20 mouse cellular contexts compared by ENCODE assay signal in the genomic region with DNA sequence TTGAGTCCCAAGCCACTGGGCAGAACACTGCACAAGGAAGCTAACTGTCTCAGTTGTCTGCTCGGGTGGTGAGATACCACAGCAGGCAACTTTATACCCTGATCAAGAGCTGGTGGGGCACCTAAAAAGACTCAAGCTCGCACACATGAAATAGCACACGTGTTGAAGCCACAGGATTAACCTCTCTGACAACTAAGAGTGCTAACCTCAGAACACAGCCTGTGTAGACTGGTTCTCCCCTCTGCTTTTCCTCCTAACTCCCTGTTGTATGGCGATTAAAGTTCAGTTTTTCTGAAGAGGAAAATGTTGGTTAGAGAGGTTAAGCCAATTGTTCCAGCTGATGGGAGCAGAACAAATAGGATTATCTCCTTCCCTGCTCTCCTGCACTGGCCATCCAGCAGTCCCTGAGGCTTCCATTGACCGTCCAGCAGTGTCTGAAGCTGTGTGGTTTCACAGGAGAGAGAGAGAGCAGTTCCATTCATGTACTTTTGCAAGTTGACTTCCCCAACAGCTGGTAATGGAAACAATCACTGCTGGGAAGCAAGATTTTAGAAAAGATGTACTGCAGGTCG.
DNase-seq lines count a peak whose midpoint lies in the region; ATAC-seq lines count a peak whose summit lies in the region.
"Had no signal": no experiment of that assay in that cellular context is flagged by ENCODE, and none has a peak within 500 bp of the region (broad histone marks: within the 10 kb centered on the region; RNA-seq: fewer than 3 reads in every experiment).

No protein-coding gene starts in this region.

- no peaks in the 10 kb centered on the region for H3K9me3 ChIP-seq in embryonic facial prominence, embryonic 11.5 days (replicated peaks; ENCODE audit: control insufficient read depth, low read length)
- H3K9me3 ChIP-seq in embryonic facial prominence, embryonic 10.5 days = no peaks in the 10 kb centered on the region
- no peaks in the 10 kb centered on the region for H3K9me3 ChIP-seq in midbrain, embryonic 11.5 days (ENCODE audit: control insufficient read depth, low read length)
- H3K9me3 ChIP-seq in midbrain, embryonic 16.5 days (replicated peaks; ENCODE audit: control insufficient read depth, low read length, poor library complexity, severe bottlenecking) = no peaks in the 10 kb centered on the region
- H3K9me3 ChIP-seq in embryonic facial prominence, embryonic 14.5 days (ENCODE audit: control insufficient read depth, low read length) = no peaks in the 10 kb centered on the region
- no peaks in the 10 kb centered on the region for H3K9me3 ChIP-seq in liver, embryonic 11.5 days (ENCODE audit: control insufficient read depth, low read length)
- H3K9me3 ChIP-seq: heart, embryonic 15.5 days; hindbrain, embryonic 13.5 days had no signal

- H3K4me1 ChIP-seq in embryonic facial prominence, embryonic 11.5 days (ENCODE audit: control insufficient read depth, insufficient read depth, low read length) = no peaks in the 10 kb centered on the region
- peaks cover 7% of the 10 kb centered on the region; the same call in 1 of the 2 replicates for H3K4me1 ChIP-seq in embryonic facial prominence, embryonic 10.5 days
- H3K4me1 ChIP-seq in midbrain, embryonic 11.5 days (ENCODE audit: control insufficient read depth, insufficient read depth, low read length) = peaks cover 8% of the 10 kb centered on the region; the same call in 1 of the 2 replicates
- no peaks in the 10 kb centered on the region for H3K4me1 ChIP-seq in midbrain, embryonic 16.5 days (ENCODE audit: control insufficient read depth, insufficient read depth, low read length)
- no peaks in the 10 kb centered on the region for H3K4me1 ChIP-seq in embryonic facial prominence, embryonic 14.5 days (ENCODE audit: control insufficient read depth, insufficient read depth, low read length)
- H3K4me1 ChIP-seq in liver, embryonic 11.5 days (replicated peaks; ENCODE audit: control insufficient read depth, insufficient read depth, low read length) = no peaks in the 10 kb centered on the region
- H3K4me1 ChIP-seq: heart, embryonic 15.5 days; hindbrain, embryonic 13.5 days had no signal

- ATAC-seq in embryonic facial prominence, embryonic 11.5 days (replicated peaks; ENCODE audit: insufficient number of reproducible peaks, low FRiP score, low TSS enrichment, low read depth) = 0 out of 2 replicates have a peak, but pooled peaks have one; percentile 14
- ATAC-seq in midbrain, embryonic 11.5 days (ENCODE audit: low FRiP score) = peak; percentile 87
- no peak for ATAC-seq in midbrain, embryonic 16.5 days
- peak; percentile 63 for ATAC-seq in embryonic facial prominence, embryonic 14.5 days (ENCODE audit: low read depth)
- ATAC-seq in liver, embryonic 11.5 days (replicated peaks; ENCODE audit: low FRiP score) = no peak
- ATAC-seq: forebrain, embryonic 14.5 days; hindbrain, postnatal 0 days had no signal

- H3K36me3 ChIP-seq in embryonic facial prominence, embryonic 11.5 days (replicated peaks; ENCODE audit: control insufficient read depth, insufficient read depth, low read depth, low read length) = no peaks in the 10 kb centered on the region
- H3K36me3 ChIP-seq in embryonic facial prominence, embryonic 10.5 days (replicated peaks) = no peaks in the 10 kb centered on the region
- no peaks in the 10 kb centered on the region for H3K36me3 ChIP-seq in midbrain, embryonic 11.5 days (ENCODE audit: control insufficient read depth, insufficient read depth, low read length)
- H3K36me3 ChIP-seq in midbrain, embryonic 16.5 days (ENCODE audit: control insufficient read depth, insufficient read depth, low read length) = no peaks in the 10 kb centered on the region
- H3K36me3 ChIP-seq in embryonic facial prominence, embryonic 14.5 days (ENCODE audit: control insufficient read depth, insufficient read depth, low read length) = no peaks in the 10 kb centered on the region
- H3K36me3 ChIP-seq in liver, embryonic 11.5 days (ENCODE audit: control insufficient read depth, insufficient read depth, low read length) = no peaks in the 10 kb centered on the region
- H3K36me3 ChIP-seq: heart, embryonic 15.5 days; hindbrain, embryonic 13.5 days had no signal

- WGBS in embryonic facial prominence, embryonic 11.5 days = 43% methylated on average over 6 of the region's 6 CpGs
- 34% methylated on average over 6 of the region's 6 CpGs for WGBS in embryonic facial prominence, embryonic 10.5 days
- WGBS in midbrain, embryonic 11.5 days = 14% methylated on average over 6 of the region's 6 CpGs
- WGBS in midbrain, embryonic 16.5 days = 10% methylated on average over 6 of the region's 6 CpGs
- WGBS in embryonic facial prominence, embryonic 14.5 days = 42% methylated on average over 6 of the region's 6 CpGs
- 57% methylated on average over 6 of the region's 6 CpGs for WGBS in liver, embryonic 11.5 days

- H3K9ac ChIP-seq in embryonic facial prominence, embryonic 11.5 days (replicated peaks; ENCODE audit: low read length) = no peak overlapping the region
- H3K9ac ChIP-seq in midbrain, embryonic 11.5 days (ENCODE audit: low read length) = no peak overlapping the region
- no peak overlapping the region for H3K9ac ChIP-seq in midbrain, embryonic 16.5 days (ENCODE audit: low read depth, low read length)
- H3K9ac ChIP-seq in embryonic facial prominence, embryonic 14.5 days (ENCODE audit: low read depth, low read length) = no peak overlapping the region
- no peak overlapping the region for H3K9ac ChIP-seq in liver, embryonic 11.5 days (ENCODE audit: low read depth, low read length)
- H3K9ac ChIP-seq: heart, embryonic 15.5 days; hindbrain, embryonic 13.5 days had no signal

- no peak overlapping the region for H3K4me2 ChIP-seq in embryonic facial prominence, embryonic 11.5 days (ENCODE audit: low read depth, low read length)
- no peak overlapping the region for H3K4me2 ChIP-seq in midbrain, embryonic 11.5 days
- H3K4me2 ChIP-seq in midbrain, embryonic 16.5 days (ENCODE audit: low read length) = no peak overlapping the region
- H3K4me2 ChIP-seq in embryonic facial prominence, embryonic 14.5 days (ENCODE audit: low read depth, low read length) = no peak overlapping the region
- no peak overlapping the region for H3K4me2 ChIP-seq in liver, embryonic 11.5 days
- H3K4me2 ChIP-seq: heart, embryonic 11.5 days; heart, embryonic 15.5 days; hindbrain, embryonic 13.5 days had no signal

- H3K4me3 ChIP-seq in embryonic facial prominence, embryonic 11.5 days (ENCODE audit: low read depth, low read length) = no peak overlapping the region
- H3K4me3 ChIP-seq in embryonic facial prominence, embryonic 10.5 days = no peak overlapping the region
- H3K4me3 ChIP-seq in midbrain, embryonic 11.5 days (ENCODE audit: low read depth, low read length) = no peak overlapping the region
- no peak overlapping the region for H3K4me3 ChIP-seq in midbrain, embryonic 16.5 days (ENCODE audit: low read depth, low read length)
- H3K4me3 ChIP-seq in embryonic facial prominence, embryonic 14.5 days (ENCODE audit: low read depth, low read length) = no peak overlapping the region
- no peak overlapping the region for H3K4me3 ChIP-seq in liver, embryonic 11.5 days (ENCODE audit: low read depth, low read length)
- H3K4me3 ChIP-seq: heart, embryonic 15.5 days; hindbrain, embryonic 13.5 days had no signal

- no peaks in the 10 kb centered on the region for H3K27me3 ChIP-seq in embryonic facial prominence, embryonic 11.5 days (ENCODE audit: control insufficient read depth, insufficient read depth, low read length)
- H3K27me3 ChIP-seq in embryonic facial prominence, embryonic 10.5 days (replicated peaks; ENCODE audit: low read depth, poor library complexity, severe bottlenecking) = no peaks in the 10 kb centered on the region
- H3K27me3 ChIP-seq in midbrain, embryonic 11.5 days (ENCODE audit: control insufficient read depth, insufficient read depth, low read length) = peaks cover 15% of the 10 kb centered on the region
- H3K27me3 ChIP-seq in midbrain, embryonic 16.5 days (ENCODE audit: control insufficient read depth, insufficient read depth, low read depth, low read length) = no peaks in the 10 kb centered on the region
- 0 out of 2 replicates have a peak, but pooled peaks cover 4% of the 10 kb centered on the region for H3K27me3 ChIP-seq in embryonic facial prominence, embryonic 14.5 days (replicated peaks; ENCODE audit: control insufficient read depth, insufficient read depth, low read length)
- H3K27me3 ChIP-seq in liver, embryonic 11.5 days (replicated peaks; ENCODE audit: control insufficient read depth, insufficient read depth, low read length) = no peaks in the 10 kb centered on the region
- H3K27me3 ChIP-seq: heart, embryonic 15.5 days; hindbrain, embryonic 13.5 days had no signal

- no peak for DNase-seq in embryonic facial prominence, embryonic 11.5 days (ENCODE audit: low spot score)
- DNase-seq in embryonic facial prominence, embryonic 10.5 days (ENCODE audit: low spot score) = no peak
- peak; percentile 89 for DNase-seq in midbrain, embryonic 11.5 days (ENCODE audit: low spot score, missing footprints)
- DNase-seq in embryonic facial prominence, embryonic 14.5 days (ENCODE audit: low spot score) = no peak
- peak; percentile 85 for DNase-seq in retina, postnatal 1 day
- no peak for DNase-seq in liver, embryonic 11.5 days (ENCODE audit: low spot score)
- DNase-seq in testis, postnatal 14 days (ENCODE audit: low spot score) = no peak
- DNase-seq: adrenal gland, adult 2 months; adrenal gland, postnatal 25 days; cerebellum, adult 8-10 months; cerebellum, postnatal 14 days; gastrocnemius, postnatal 36 days; heart, adult 18-20 months; heart, postnatal 14 days had no signal

- H3K27ac ChIP-seq in embryonic facial prominence, embryonic 11.5 days (replicated peaks; ENCODE audit: low read depth, low read length) = no peak overlapping the region
- H3K27ac ChIP-seq in embryonic facial prominence, embryonic 10.5 days (replicated peaks) = no peak overlapping the region
- H3K27ac ChIP-seq in midbrain, embryonic 11.5 days (ENCODE audit: low read depth, low read length) = no peak overlapping the region
- no peak overlapping the region for H3K27ac ChIP-seq in midbrain, embryonic 16.5 days (ENCODE audit: low read length)
- H3K27ac ChIP-seq in embryonic facial prominence, embryonic 14.5 days (replicated peaks; ENCODE audit: low read depth, low read length) = no peak overlapping the region
- no peak overlapping the region for H3K27ac ChIP-seq in liver, embryonic 11.5 days (ENCODE audit: low read depth, low read length)
- H3K27ac ChIP-seq: heart, embryonic 15.5 days; hindbrain, embryonic 13.5 days; hindbrain, postnatal 0 days had no signal

Comparison
In these comparisons a context has a peak if more than half of its experiments do, and no peak if none do; other contexts are left out.
1. ATAC-seq: peak in embryonic facial prominence, embryonic 11.5 days (single experiment), midbrain, embryonic 11.5 days (single experiment) and embryonic facial prominence, embryonic 14.5 days (single experiment); none in midbrain, embryonic 16.5 days (single experiment) and liver, embryonic 11.5 days (single experiment).
2. DNase-seq: peak in midbrain, embryonic 11.5 days (single experiment) and retina, postnatal 1 day (single experiment); none in embryonic facial prominence, embryonic 11.5 days (single experiment), embryonic facial prominence, embryonic 10.5 days (single experiment), embryonic facial prominence, embryonic 14.5 days (single experiment), liver, embryonic 11.5 days (single experiment) and testis, postnatal 14 days (single experiment).